Mouse (Mus musculus) embryo, embryonic 11.5 days (tissue): Measurements from ENCODE around the gene Kdm5c.
"Not testable (repeated sequence)": the region's sequence is repeated elsewhere in the genome, so short reads cannot be mapped to it uniquely, and the experiment has no call there.

Experiments
- DNase-seq: peaks from one replicate; pipeline ENCODE4 v3.0.0-alpha.2; 2012; ENCODE audit warnings: low read depth, low spot score

The Kdm5c gene

GRCm38 (mm10) chrX:152287026-152287425, 54.2 kb downstream of the Kdm5c start:
- not testable (repeated sequence) for DNase-seq

GRCm38 (mm10) chrX:152306224-152306623, 73.4 kb downstream of the Kdm5c start:
- no peak for DNase-seq

- DNase-seq: no peak
Measured at GRCm38 (mm10) chrX:152307371-152307770, 74.6 kb downstream of the Kdm5c start.

GRCm38 (mm10) chrX:152307942-152308341, 75.1 kb downstream of the Kdm5c start:
- DNase-seq: peak; percentile 11

- DNase-seq: no peak
Measured at GRCm38 (mm10) chrX:152320535-152320934, 87.7 kb downstream of the Kdm5c start.

GRCm38 (mm10) chrX:152322776-152323175, 90.0 kb downstream of the Kdm5c start:
- DNase-seq: no peak

GRCm38 (mm10) chrX:152323584-152323983, 90.8 kb downstream of the Kdm5c start:
- DNase-seq: no peak
